Mouse (Mus musculus): Measurements from ENCODE around the gene Cyb561d2. TPM values are rescaled to one million over a fixed set of nuclear protein-coding genes. Genes with fewer than 3 reads are reported as not detected.

The Cyb561d2 gene
- polyA plus RNA-seq, 1 experiment from 2014 or later, result 50.1 TPM

GRCm38 (mm10) chr9:107539940-107540339, 2.1 kb downstream of the Cyb561d2 start:
- no peak overlapping the region for H3K4me2 ChIP-seq (ENCODE audit: low read length)
- no peaks in the 10 kb centered on the region for H3K27me3 ChIP-seq (ENCODE audit: insufficient read depth, low read length)
- WGBS, result 98% methylated on average over 8 of the region's 8 CpGs
- no peak overlapping the region for H3K4me3 ChIP-seq (replicated peaks; ENCODE audit: low read depth, low read length)
- peaks cover 23% of the 10 kb centered on the region for H3K36me3 ChIP-seq (ENCODE audit: insufficient read depth, low read length)
- H3K4me1 ChIP-seq (replicated peaks; ENCODE audit: insufficient read depth, low read length), result peaks cover 30% of the 10 kb centered on the region
- ATAC-seq (replicated peaks; ENCODE audit: low FRiP score, low read depth) (no peak), DNase-seq (ENCODE audit: low spot score) (no peak)
- TF ChIP-seq CTCF (IDR thresholded peaks at IDR 0.05; ENCODE audit: low read depth), result no peak
- no peak overlapping the region for H3K27ac ChIP-seq
- H3K9me3 ChIP-seq (replicated peaks; ENCODE audit: low read length), result no peaks in the 10 kb centered on the region
- no peak overlapping the region for H3K9ac ChIP-seq (ENCODE audit: low read depth, low read length)

- Histone ChIP-seq H3K9ac (ENCODE audit: low read depth, low read length) (no peak overlapping the region), H3K27me3 (ENCODE audit: insufficient read depth, low read length) (no peaks in the 10 kb centered on the region), H3K27ac (no peak overlapping the region), H3K4me3 (replicated peaks; ENCODE audit: low read depth, low read length) (no peak overlapping the region), H3K4me2 (ENCODE audit: low read length) (no peak overlapping the region), H3K4me1 (replicated peaks; ENCODE audit: insufficient read depth, low read length) (peaks cover 30% of the 10 kb centered on the region), H3K36me3 (ENCODE audit: insufficient read depth, low read length) (peaks cover 21% of the 10 kb centered on the region), H3K9me3 (replicated peaks; ENCODE audit: low read length) (no peaks in the 10 kb centered on the region)
- TF ChIP-seq CTCF (IDR thresholded peaks at IDR 0.05; ENCODE audit: low read depth), result no peak
- 91% methylated on average over 3 of the region's 3 CpGs for WGBS
- no peak for ATAC-seq (replicated peaks; ENCODE audit: low FRiP score, low read depth)
- no peak for DNase-seq (ENCODE audit: low spot score)
Measured at GRCm38 (mm10) chr9:107538711-107539110, 3.3 kb downstream of the Cyb561d2 start.

GRCm38 (mm10) chr9:107538231-107538630, 3.8 kb downstream of the Cyb561d2 start:
- H3K27me3 ChIP-seq (ENCODE audit: insufficient read depth, low read length), result no peaks in the 10 kb centered on the region
- peaks cover 21% of the 10 kb centered on the region for H3K36me3 ChIP-seq (ENCODE audit: insufficient read depth, low read length)
- WGBS, result 92% methylated on average over 7 of the region's 7 CpGs
- ATAC-seq (replicated peaks; ENCODE audit: low FRiP score, low read depth) (no peak), DNase-seq (ENCODE audit: low spot score) (no peak)
- TF ChIP-seq CTCF (IDR thresholded peaks at IDR 0.05; ENCODE audit: low read depth), result no peak
- no peaks in the 10 kb centered on the region for H3K9me3 ChIP-seq (replicated peaks; ENCODE audit: low read length)
- no peak overlapping the region for H3K4me3 ChIP-seq (replicated peaks; ENCODE audit: low read depth, low read length)
- H3K4me1 ChIP-seq (replicated peaks; ENCODE audit: insufficient read depth, low read length), result peaks cover 30% of the 10 kb centered on the region
- no peak overlapping the region for H3K9ac ChIP-seq (ENCODE audit: low read depth, low read length)
- no peak overlapping the region for H3K27ac ChIP-seq
- no peak overlapping the region for H3K4me2 ChIP-seq (ENCODE audit: low read length)

GRCm38 (mm10) chr9:107534408-107535202, 7.4 kb downstream of the Cyb561d2 start:
- no peak for DNase-seq (ENCODE audit: low spot score)
- ATAC-seq (replicated peaks; ENCODE audit: low FRiP score, low read depth), result no peak
- Histone ChIP-seq H3K4me3 (replicated peaks; ENCODE audit: low read depth, low read length) (peak overlapping the region; percentile 72), H3K36me3 (ENCODE audit: insufficient read depth, low read length) (peaks cover 19% of the 10 kb centered on the region), H3K27me3 (ENCODE audit: insufficient read depth, low read length) (no peaks in the 10 kb centered on the region), H3K27ac (peak overlapping the region; percentile 90), H3K9me3 (replicated peaks; ENCODE audit: low read length) (no peaks in the 10 kb centered on the region), H3K4me1 (replicated peaks; ENCODE audit: insufficient read depth, low read length) (peaks cover 21% of the 10 kb centered on the region), H3K4me2 (ENCODE audit: low read length) (peak overlapping the region; percentile 96), H3K9ac (ENCODE audit: low read depth, low read length) (peak overlapping the region; percentile 80)
- under 1% methylated on average over 40 of the region's 40 CpGs for WGBS
- TF ChIP-seq CTCF (IDR thresholded peaks at IDR 0.05; ENCODE audit: low read depth), result no peak

- peak; percentile 97 for ATAC-seq (replicated peaks; ENCODE audit: low FRiP score, low read depth)
- WGBS, result under 1% methylated on average over 48 of the region's 48 CpGs
- peak; percentile 17; the same call in 1 of the 2 replicates for TF ChIP-seq CTCF (IDR thresholded peaks at IDR 0.05; ENCODE audit: low read depth)
- Histone ChIP-seq H3K9me3 (replicated peaks; ENCODE audit: low read length) (no peaks in the 10 kb centered on the region), H3K27me3 (ENCODE audit: insufficient read depth, low read length) (no peaks in the 10 kb centered on the region), H3K27ac (peak within 1 kb of the TSS; percentile 90), H3K4me2 (ENCODE audit: low read length) (peak within 1 kb of the TSS; percentile 96), H3K36me3 (ENCODE audit: insufficient read depth, low read length) (peaks cover 12% of the 10 kb centered on the region), H3K4me1 (replicated peaks; ENCODE audit: insufficient read depth, low read length) (peaks cover 21% of the 10 kb centered on the region), H3K9ac (ENCODE audit: low read depth, low read length) (peak within 1 kb of the TSS; percentile 80), H3K4me3 (replicated peaks; ENCODE audit: low read depth, low read length) (peak within 1 kb of the TSS; percentile 72)
- DNase-seq (ENCODE audit: low spot score), result peak; percentile 99
Measured at GRCm38 (mm10) chr9:107533791-107534407, 8.1 kb downstream of the Cyb561d2 start, which contains the start of gene Tmem115. TSS of gene Tmem115 (plus strand) at chr9:107533945.

GRCm38 (mm10) chr9:107526198-107527026, 15.6 kb downstream of the Cyb561d2 start:
- H3K27ac ChIP-seq, result no peak overlapping the region
- H3K27me3 ChIP-seq (ENCODE audit: insufficient read depth, low read length), result peaks cover 8% of the 10 kb centered on the region
- 5% methylated on average over 42 of the region's 44 CpGs for WGBS
- peak; percentile 52 for TF ChIP-seq CTCF (IDR thresholded peaks at IDR 0.05; ENCODE audit: low read depth)
- peaks cover 21% of the 10 kb centered on the region for H3K4me1 ChIP-seq (replicated peaks; ENCODE audit: insufficient read depth, low read length)
- DNase-seq (ENCODE audit: low spot score), result peak; percentile 87
- no peaks in the 10 kb centered on the region for H3K9me3 ChIP-seq (replicated peaks; ENCODE audit: low read length)
- ATAC-seq (replicated peaks; ENCODE audit: low FRiP score, low read depth), result peak; percentile 77
- H3K4me3 ChIP-seq (replicated peaks; ENCODE audit: low read depth, low read length), result peak overlapping the region; percentile 36
- no peak overlapping the region for H3K9ac ChIP-seq (ENCODE audit: low read depth, low read length)
- no peaks in the 10 kb centered on the region for H3K36me3 ChIP-seq (ENCODE audit: insufficient read depth, low read length)
- H3K4me2 ChIP-seq (ENCODE audit: low read length), result peak overlapping the region; percentile 76

Measured in kidney, postnatal 0 days (tissue).